Mouse (Mus musculus) small intestine, adult 2 months (tissue): ENCODE data around the gene Rbp2.

Source experiments
- CTCF ChIP-seq: fragments of 200-500 bp; IDR thresholded peaks from 2 replicates; pipeline ENCODE4 v1.5.1; 2012; ENCODE audit warnings: low read depth, mild to moderate bottlenecking, control low read depth, inconsistent platforms, low read length, moderate library complexity, mixed read lengths; ENCODE audit not compliant: insufficient replicate concordance, insufficient read length; ENCODE audit errors: extremely low read depth
- POLR2A ChIP-seq: fragments of 200-500 bp; IDR thresholded peaks from 2 replicates; pipeline ENCODE4 v1.6.1; 2012; ENCODE audit warnings: low read depth, mild to moderate bottlenecking, control low read depth, inconsistent platforms, low read length, moderate library complexity

- TF ChIP-seq CTCF (no peak), POLR2A (no peak)
These were observed 39.0 kb downstream of the Rbp2 start for GRCm38 (mm10) chr9:98524786-98525542.
